Mouse (Mus musculus) megakaryocyte, adult 5-6 weeks (primary cell): Measurements from ENCODE around the gene Nckipsd. TPM values are rescaled to one million over a fixed set of nuclear protein-coding genes. Genes with fewer than 3 reads are reported as not detected.

ENCODE experiments used
- ATAC-seq: 2 replicates; pipeline ENCODE4 v1.8.0; 2016; ENCODE audit warnings: mild to moderate bottlenecking, inconsistent platforms; ENCODE audit not compliant: poor library complexity, severe bottlenecking
- total RNA-seq, 2 experiments: library from RNA; stranded (forward) in 1 of 2; stranded (reverse) in 1 of 2; fragments of 153-499, 151-499 nt in 1 of 2; fragments of 221-1000, 200-1000 nt in 1 of 2; gene quantifications; 2 replicates each; pipeline versions ENCODE4 v1.2.3 to v1.2.4; 2015 to 2017

The Nckipsd gene
- total RNA-seq, 2 experiments from 2014 or later, result 11.5 to 13.9 TPM

- no peak for ATAC-seq
These were observed 37.2 kb downstream of the Nckipsd start for GRCm38 (mm10) chr9:108845390-108845789.

GRCm38 (mm10) chr9:108847374-108847773, 39.2 kb downstream of the Nckipsd start:
- ATAC-seq, result no peak

- ATAC-seq, result no peak
These were observed 40.3 kb downstream of the Nckipsd start for GRCm38 (mm10) chr9:108848419-108848818.

GRCm38 (mm10) chr9:108852976-108853375, 44.8 kb downstream of the Nckipsd start, which contains the start of gene Slc26a6:
TSS of gene Slc26a6 (plus strand) at chr9:108853283.
- peak; percentile 32; the same call in 1 of the 2 replicates for ATAC-seq

- ATAC-seq, result peak; percentile 91
These were observed 45.6 kb downstream of the Nckipsd start for GRCm38 (mm10) chr9:108853635-108854240.

DNA sequence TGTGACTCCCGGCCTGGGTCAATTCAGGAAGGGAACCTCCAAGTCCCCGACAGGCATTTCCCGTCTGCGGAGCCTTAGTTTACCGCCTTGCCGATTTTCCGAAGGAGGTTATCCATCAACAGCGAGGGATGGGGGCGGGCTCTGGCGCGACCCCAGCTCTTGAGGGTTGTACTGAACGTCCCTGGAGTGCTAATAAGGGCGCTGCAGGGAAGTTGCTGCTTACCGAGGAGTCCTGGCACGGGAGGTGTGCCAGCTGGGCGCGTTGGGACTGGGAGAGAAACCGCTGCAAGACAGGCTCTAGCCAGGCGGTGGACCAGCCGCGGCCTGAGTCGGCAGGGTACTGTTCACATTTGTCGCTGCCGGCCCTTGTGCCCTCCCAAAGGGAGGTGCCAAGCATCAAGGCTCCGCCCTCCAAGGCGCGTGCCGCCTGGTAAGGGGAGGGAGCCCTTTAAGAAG, 46.1 kb downstream of the Nckipsd start:
- peak; percentile 82 for ATAC-seq

GRCm38 (mm10) chr9:108855335-108855734, 47.2 kb downstream of the Nckipsd start:
- no peak for ATAC-seq

- no peak for ATAC-seq
These were observed 50.8 kb downstream of the Nckipsd start for GRCm38 (mm10) chr9:108858792-108859527.

Other genes starting within 250 kb of the Nckipsd start
- 87.2 and 93.2 TPM in 2 replicates for gene Impdh2, start 248.1 kb upstream of the Nckipsd start, total RNA-seq (2015)
- gene Impdh2, start 248.1 kb upstream of the Nckipsd start, total RNA-seq (2017), result 118 and 119 TPM in 2 replicates
- gene Ndufaf3, start 240.9 kb upstream of the Nckipsd start, total RNA-seq (2015), result 36.8 and 40.7 TPM in 2 replicates
- 15.2 and 22.7 TPM in 2 replicates for gene Ndufaf3, start 240.9 kb upstream of the Nckipsd start, total RNA-seq (2017)
- 46.8 and 52.0 TPM in 2 replicates for gene Dalrd3, start 238.5 kb upstream of the Nckipsd start, total RNA-seq (2015)
- gene Dalrd3, start 238.5 kb upstream of the Nckipsd start, total RNA-seq (2017), result 21.9 and 22.5 TPM in 2 replicates
- 2.1 and 3.3 TPM in 2 replicates for gene Wdr6, start 229.6 kb upstream of the Nckipsd start, total RNA-seq (2015)
- 3.1 and 4.0 TPM in 2 replicates for gene Wdr6, start 229.6 kb upstream of the Nckipsd start, total RNA-seq (2017)
- gene P4htm, start 210.7 kb upstream of the Nckipsd start, total RNA-seq (2015), result 0.18 and 0.21 TPM in 2 replicates
- not detected in 2 replicates for gene P4htm, start 210.7 kb upstream of the Nckipsd start, total RNA-seq (2017)
- gene Arih2, start 159.0 kb upstream of the Nckipsd start, total RNA-seq (2015), result 18.0 and 21.3 TPM in 2 replicates
- gene Arih2, start 159.0 kb upstream of the Nckipsd start, total RNA-seq (2017), result 56.0 and 57.5 TPM in 2 replicates
- gene Slc25a20, start 146.3 kb upstream of the Nckipsd start, total RNA-seq (2015), result 18.4 and 20.2 TPM in 2 replicates
- 22.0 and 22.9 TPM in 2 replicates for gene Slc25a20, start 146.3 kb upstream of the Nckipsd start, total RNA-seq (2017)
- gene Prkar2a, start 119.1 kb upstream of the Nckipsd start, total RNA-seq (2015), result 15.9 and 20.6 TPM in 2 replicates
- 15.5 and 35.4 TPM in 2 replicates for gene Prkar2a, start 119.1 kb upstream of the Nckipsd start, total RNA-seq (2017)
- gene Ip6k2, start 24.6 kb upstream of the Nckipsd start, total RNA-seq (2015), result 10.6 and 15.8 TPM in 2 replicates
- gene Ip6k2, start 24.6 kb upstream of the Nckipsd start, total RNA-seq (2017), result 30.6 and 35.4 TPM in 2 replicates
- 3.9 and 5.7 TPM in 2 replicates for gene Celsr3, start 18.0 kb downstream of the Nckipsd start, total RNA-seq (2015)
- 2.4 and 3.3 TPM in 2 replicates for gene Celsr3, start 18.0 kb downstream of the Nckipsd start, total RNA-seq (2017)
- 10.0 and 14.2 TPM in 2 replicates for gene Slc26a6, start 44.9 kb downstream of the Nckipsd start, total RNA-seq (2015)
- 2.7 and 4.5 TPM in 2 replicates for gene Slc26a6, start 44.9 kb downstream of the Nckipsd start, total RNA-seq (2017)
- 1.2 TPM in 1 of 2 replicates, not detected in the other for gene Tmem89, start 106.3 kb downstream of the Nckipsd start, total RNA-seq (2015)
- gene Tmem89, start 106.3 kb downstream of the Nckipsd start, total RNA-seq (2017), result 0.28 TPM in 1 of 2 replicates, not detected in the other
- gene Uqcrc1, start 128.3 kb downstream of the Nckipsd start, total RNA-seq (2015), result 81.6 and 86.0 TPM in 2 replicates
- gene Uqcrc1, start 128.3 kb downstream of the Nckipsd start, total RNA-seq (2017), result 155 and 187 TPM in 2 replicates
- gene Col7a1, start 145.2 kb downstream of the Nckipsd start, total RNA-seq (2015), result 0.20 and 0.93 TPM in 2 replicates
- 0.16 and 1.1 TPM in 2 replicates for gene Col7a1, start 145.2 kb downstream of the Nckipsd start, total RNA-seq (2017)
- gene Ucn2, start 177.6 kb downstream of the Nckipsd start, total RNA-seq (2015), result not detected in 2 replicates
- gene Ucn2, start 177.6 kb downstream of the Nckipsd start, total RNA-seq (2017), result not detected in 2 replicates
- gene Pfkfb4, start 183.4 kb downstream of the Nckipsd start, total RNA-seq (2015), result 19.3 and 22.4 TPM in 2 replicates
- gene Pfkfb4, start 183.4 kb downstream of the Nckipsd start, total RNA-seq (2017), result 53.1 and 64.9 TPM in 2 replicates
- 119 and 176 TPM in 2 replicates for gene Shisa5, start 230.2 kb downstream of the Nckipsd start, total RNA-seq (2015)
- gene Shisa5, start 230.2 kb downstream of the Nckipsd start, total RNA-seq (2017), result 453 and 632 TPM in 2 replicates